Mouse (Mus musculus) embryonic fibroblast, embryonic 13.5 days (primary cell): ENCODE measurements around the gene Ykt6.

Experiments used
- CTCF ChIP-seq: IDR thresholded peaks from 2 replicates; pipeline ENCODE4 v1.5.1; 2011; ENCODE audit warnings: mild to moderate bottlenecking, control low read depth, low read length, moderate library complexity, borderline replicate concordance; ENCODE audit not compliant: insufficient read depth
- POLR2A ChIP-seq: IDR thresholded peaks from 2 replicates; pipeline ENCODE4 v1.6.1; 2011; ENCODE audit warnings: low read depth, mild to moderate bottlenecking, control low read depth, low read length, moderate library complexity

GRCm38 (mm10) chr11:5926696-5927220, 28.7 kb upstream of the Ykt6 start:
- TF ChIP-seq CTCF (no peak), POLR2A (no peak)
